Mouse (Mus musculus) intestine, embryonic 15.5 days (tissue): ENCODE measurements around the gene Ppfibp1. TPM values are rescaled to one million over a fixed set of nuclear protein-coding genes. Genes with fewer than 3 reads are reported as not detected.

ENCODE experiments used
- ATAC-seq: fragments of 200-750 bp; cut with Nextera tagmentation; 2 replicates; pipeline ENCODE4 v1.8.0; 2017; ENCODE audit warnings: moderate TSS enrichment, moderate library complexity
- H3K27ac ChIP-seq: fragments of 300-500 bp; sonication (generic); 2 replicates; pipeline ENCODE4 v1.5.1; 2015; ENCODE audit warnings: mild to moderate bottlenecking, inconsistent platforms
- H3K27me3 ChIP-seq: fragments of 300-500 bp; sonication (generic); replicated peaks from 2 replicates; pipeline ENCODE4 v1.6.1; 2015; ENCODE audit warnings: inconsistent platforms
- H3K36me3 ChIP-seq: fragments of 300-500 bp; sonication (generic); 2 replicates; pipeline ENCODE4 v1.6.1; 2015; ENCODE audit warnings: inconsistent platforms
- H3K4me1 ChIP-seq: fragments of 300-500 bp; sonication (generic); replicated peaks from 2 replicates; pipeline ENCODE4 v1.6.1; 2015; ENCODE audit warnings: inconsistent platforms
- H3K4me2 ChIP-seq: fragments of 300-500 bp; sonication (generic); replicated peaks from 2 replicates; pipeline ENCODE4 v1.6.1; 2015; ENCODE audit warnings: mild to moderate bottlenecking, inconsistent platforms
- H3K4me3 ChIP-seq: fragments of 300-500 bp; sonication (generic); replicated peaks from 2 replicates; pipeline ENCODE4 v1.5.1; 2015; ENCODE audit warnings: inconsistent platforms
- H3K9ac ChIP-seq: fragments of 300-500 bp; sonication (generic); 2 replicates; pipeline ENCODE4 v1.6.1; 2015; ENCODE audit warnings: inconsistent platforms
- H3K9me3 ChIP-seq: fragments of 300-500 bp; sonication (generic); 2 replicates; pipeline ENCODE4 v1.6.1; 2016; ENCODE audit warnings: inconsistent platforms
- WGBS: fragments of 180-500 bp; shearing (Covaris S2); methylation state at CpG from one replicate; pipeline ENCODE4 v1.1.7; 2015; 5-methylcytosine and 5-hydroxymethylcytosine counted together
- polyA plus RNA-seq: library from polyadenylated mRNA; unstranded; fragments of >200 nt; fragmentation: Nextera tagmentation; extraction: Ambion mirVana; gene quantifications from 2 replicates; pipeline ENCODE4 v1.2.1, GENCODE M21; 2015

Gene Ppfibp1
- 35.9 and 41.5 TPM in 2 replicates for polyA plus RNA-seq

DNA sequence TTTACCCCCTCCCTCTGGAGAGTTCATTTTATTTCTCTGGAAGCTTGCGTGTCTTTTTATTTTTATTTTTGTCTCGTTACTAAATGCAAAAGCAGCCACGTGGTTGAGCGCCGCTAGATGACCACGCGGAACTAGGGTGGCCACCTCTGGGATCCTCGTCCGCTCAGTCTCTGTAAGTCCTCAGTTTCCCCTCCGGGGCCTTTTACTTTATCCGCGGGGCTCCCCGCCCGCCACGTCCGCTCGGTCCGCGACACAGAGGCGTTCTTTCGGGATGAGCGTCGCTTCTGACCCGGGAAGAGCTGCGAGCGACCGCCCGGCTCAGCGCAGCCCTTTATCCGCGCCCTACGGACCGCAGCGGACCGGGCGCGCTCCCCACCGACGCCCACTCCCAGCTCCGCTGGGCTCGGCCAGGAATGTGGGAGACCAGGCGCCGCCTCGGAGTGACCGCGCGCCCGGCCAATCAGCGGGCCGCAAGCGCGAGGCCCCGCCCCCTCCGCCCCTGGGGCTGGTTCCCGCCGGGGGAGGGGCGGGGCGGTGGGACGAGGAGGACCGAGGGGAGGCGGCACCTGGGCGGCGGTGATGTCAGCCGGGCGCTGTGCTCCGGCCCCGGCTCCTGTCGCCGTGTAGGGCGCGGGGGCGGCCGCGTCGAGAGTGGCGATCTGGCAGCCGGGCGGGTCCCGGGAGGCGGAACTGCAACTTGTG, at the start of gene Ppfibp1:
Gene Ppfibp1 (plus strand): TSS at position 530 of the 702 bp plus-strand sequence.
- WGBS: under 1% methylated on average over 79 of the region's 80 CpGs
- Histone ChIP-seq H3K27me3 (no peaks in the 10 kb centered on the region), H3K9me3 (no peaks in the 10 kb centered on the region), H3K4me1 (peaks cover 12% of the 10 kb centered on the region), H3K4me2 (peak within 1 kb of the TSS; percentile 62), H3K27ac (peak within 1 kb of the TSS; percentile 87), H3K4me3 (peak within 1 kb of the TSS; percentile 89), H3K9ac (peak within 1 kb of the TSS; percentile 94), H3K36me3 (no peaks in the 10 kb centered on the region)
- ATAC-seq: peak; percentile 97

DNA sequence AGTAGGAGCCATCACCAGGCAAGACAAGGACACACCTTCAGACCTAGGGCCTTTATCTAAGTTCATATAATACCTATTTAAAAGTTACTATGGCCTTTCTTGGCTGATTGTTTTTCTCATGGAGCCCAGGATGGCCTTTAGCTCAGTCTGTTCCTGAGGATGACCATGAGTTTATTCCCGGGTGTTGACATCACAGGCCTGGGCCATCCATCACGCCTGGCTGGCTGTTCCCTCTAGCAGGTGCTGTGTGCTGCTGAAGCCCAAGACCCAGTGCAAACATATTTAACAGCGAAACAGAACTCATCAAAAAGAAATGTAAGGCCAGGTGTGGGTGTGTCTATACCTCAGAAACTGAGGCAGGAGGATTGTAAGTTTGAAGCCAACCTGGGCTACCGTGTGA, 49.4 kb upstream of the Ppfibp1 start:
- H3K4me3 ChIP-seq: no peak overlapping the region
- H3K4me2 ChIP-seq: no peak overlapping the region
- 0 out of 2 replicates have a peak, but pooled peaks cover 5% of the 10 kb centered on the region for H3K4me1 ChIP-seq
- WGBS: 84% methylated on average over 4 of the region's 4 CpGs
- no peaks in the 10 kb centered on the region for H3K9me3 ChIP-seq
- no peak overlapping the region for H3K9ac ChIP-seq
- H3K27ac ChIP-seq: no peak overlapping the region
- no peaks in the 10 kb centered on the region for H3K36me3 ChIP-seq
- ATAC-seq: no peak
- no peaks in the 10 kb centered on the region for H3K27me3 ChIP-seq

DNA sequence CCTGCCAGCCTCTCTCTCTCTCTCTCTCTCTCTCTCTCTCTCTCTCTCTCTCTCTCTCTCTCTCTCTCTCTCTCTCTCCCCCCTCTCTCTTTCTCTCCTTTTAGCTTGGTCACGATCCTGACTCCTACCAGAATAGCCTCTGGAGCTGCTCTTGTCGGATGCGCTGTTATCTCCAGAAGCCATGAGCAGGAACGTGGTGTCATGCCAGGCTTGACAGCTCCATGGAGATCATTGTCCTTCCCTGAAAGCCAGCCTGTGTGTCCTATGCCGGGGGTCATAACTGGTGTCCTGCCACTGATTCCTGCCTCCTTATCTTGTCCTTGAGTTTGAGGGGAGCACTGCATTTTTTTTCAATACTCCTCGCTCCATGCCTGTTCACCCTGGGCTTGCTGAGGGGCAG, 43.4 kb upstream of the Ppfibp1 start:
- no peak for ATAC-seq
- no peaks in the 10 kb centered on the region for H3K9me3 ChIP-seq
- no peak overlapping the region for H3K4me2 ChIP-seq
- H3K4me1 ChIP-seq: no peaks in the 10 kb centered on the region
- no peaks in the 10 kb centered on the region for H3K27me3 ChIP-seq
- no peaks in the 10 kb centered on the region for H3K36me3 ChIP-seq
- no peak overlapping the region for H3K9ac ChIP-seq
- H3K4me3 ChIP-seq: no peak overlapping the region
- H3K27ac ChIP-seq: no peak overlapping the region
- 82% methylated on average over 6 of the region's 6 CpGs for WGBS

DNA sequence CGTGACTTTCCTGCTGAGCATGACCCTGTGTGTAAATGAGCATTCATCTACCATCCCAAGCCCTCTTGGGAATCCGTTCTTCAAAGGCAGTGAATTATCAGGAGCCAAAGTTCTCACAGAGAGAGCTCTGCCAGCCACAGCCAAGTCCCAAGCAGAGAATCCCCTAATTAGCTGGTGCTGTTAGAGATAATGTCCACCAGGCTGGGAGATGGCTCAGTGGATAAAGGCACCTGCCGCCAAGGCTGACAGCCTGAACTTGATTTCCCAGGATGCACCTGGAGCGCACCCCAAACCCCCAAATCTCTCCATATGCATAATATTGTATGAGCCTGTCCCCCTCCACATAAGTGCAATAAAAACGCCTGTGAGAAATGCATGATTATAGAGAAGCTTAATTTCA, 42.9 kb upstream of the Ppfibp1 start:
- Histone ChIP-seq H3K27me3 (no peaks in the 10 kb centered on the region), H3K4me3 (no peak overlapping the region), H3K4me2 (no peak overlapping the region), H3K36me3 (no peaks in the 10 kb centered on the region), H3K27ac (no peak overlapping the region), H3K9me3 (no peaks in the 10 kb centered on the region), H3K4me1 (no peaks in the 10 kb centered on the region), H3K9ac (no peak overlapping the region)
- 87% methylated on average over 5 of the region's 5 CpGs for WGBS
- ATAC-seq: no peak

DNA sequence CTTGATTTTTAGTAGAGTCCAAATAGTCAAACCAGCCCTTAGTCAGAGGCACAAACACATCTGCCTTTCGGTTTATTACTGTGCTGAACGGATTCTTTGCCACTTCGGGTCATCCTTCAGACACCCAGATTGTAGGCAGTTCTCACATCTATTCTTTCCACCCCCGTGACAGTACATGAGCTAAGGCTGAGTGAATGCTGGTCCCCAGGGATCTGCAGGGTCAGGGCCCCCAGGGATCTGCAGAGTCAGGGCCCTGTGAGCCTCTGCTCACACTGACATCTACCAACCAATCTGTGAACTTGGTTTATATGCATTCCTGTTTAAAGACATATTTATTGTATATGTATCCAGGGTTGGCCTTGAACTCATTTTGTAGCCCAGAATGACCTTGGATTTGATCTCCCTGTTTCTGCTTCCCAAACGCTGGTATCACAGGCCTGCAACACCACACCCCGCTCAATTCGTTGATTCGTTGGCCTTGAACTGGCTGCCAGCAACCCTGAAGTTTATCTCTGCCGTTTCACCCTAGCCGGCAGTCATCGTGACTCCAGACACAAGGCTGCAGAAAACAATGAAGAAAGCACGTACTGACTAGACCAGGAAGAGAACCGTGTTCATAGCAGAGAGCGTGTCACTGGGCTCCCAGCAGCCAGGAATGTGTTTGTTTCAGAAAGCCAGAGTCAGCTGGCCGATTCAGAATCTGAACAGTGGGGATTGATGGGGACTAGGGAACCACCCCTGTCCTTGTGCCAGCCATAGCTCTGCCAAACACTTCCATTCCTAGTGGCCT, 42.1 kb upstream of the Ppfibp1 start:
- WGBS: 63% methylated on average over 15 of the region's 15 CpGs
- Histone ChIP-seq H3K27me3 (no peaks in the 10 kb centered on the region), H3K36me3 (no peaks in the 10 kb centered on the region), H3K9me3 (no peaks in the 10 kb centered on the region), H3K27ac (no peak overlapping the region), H3K4me3 (no peak overlapping the region), H3K4me2 (no peak overlapping the region), H3K9ac (no peak overlapping the region), H3K4me1 (no peaks in the 10 kb centered on the region)
- ATAC-seq: peak; percentile 62

DNA sequence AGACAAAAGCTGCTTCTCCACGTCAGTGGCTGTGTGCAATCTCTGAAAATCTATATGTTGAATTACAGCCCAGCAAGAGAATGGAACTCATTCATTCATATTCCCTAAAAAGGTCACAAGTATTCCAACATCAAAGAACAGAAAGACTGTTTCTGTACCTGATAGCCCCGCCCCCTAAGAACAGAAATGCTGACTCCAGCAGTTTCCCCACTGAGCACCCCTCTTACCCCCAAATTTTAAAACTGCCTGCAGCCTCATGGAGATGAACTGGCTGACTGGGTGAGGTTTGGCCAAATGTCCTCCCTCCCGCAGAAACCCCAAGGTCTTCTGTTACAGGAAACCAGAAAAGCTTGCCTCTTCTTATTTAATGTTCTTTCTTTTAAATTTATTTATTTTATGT, 40.9 kb upstream of the Ppfibp1 start:
- no peaks in the 10 kb centered on the region for H3K36me3 ChIP-seq
- no peak overlapping the region for H3K27ac ChIP-seq
- no peak overlapping the region for H3K9ac ChIP-seq
- 79% methylated on average over 3 of the region's 3 CpGs for WGBS
- ATAC-seq: no peak
- no peaks in the 10 kb centered on the region for H3K4me1 ChIP-seq
- H3K27me3 ChIP-seq: no peaks in the 10 kb centered on the region
- no peak overlapping the region for H3K4me3 ChIP-seq
- H3K4me2 ChIP-seq: no peak overlapping the region
- H3K9me3 ChIP-seq: no peaks in the 10 kb centered on the region

DNA sequence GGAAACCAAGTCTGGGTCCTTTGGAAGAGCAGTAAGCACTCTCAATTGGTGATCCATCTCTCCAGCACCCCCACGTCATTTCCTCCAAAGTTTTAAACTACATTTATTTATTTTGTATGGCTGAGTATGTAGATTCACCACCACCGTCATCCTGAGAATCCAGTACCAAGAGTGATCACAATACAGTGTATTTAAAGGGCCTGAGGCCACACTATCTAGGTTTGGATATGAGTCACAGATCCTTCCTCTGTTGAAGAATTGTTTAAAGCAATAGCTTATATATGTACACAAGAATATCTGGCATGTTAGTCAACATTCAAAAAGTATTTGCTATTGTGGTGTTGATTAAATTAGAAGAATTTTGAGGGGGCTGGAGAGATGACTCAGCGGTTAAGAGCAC, 40.0 kb upstream of the Ppfibp1 start:
- no peak for ATAC-seq
- Histone ChIP-seq H3K9me3 (no peaks in the 10 kb centered on the region), H3K27ac (no peak overlapping the region), H3K36me3 (no peaks in the 10 kb centered on the region), H3K4me2 (no peak overlapping the region), H3K9ac (no peak overlapping the region), H3K27me3 (no peaks in the 10 kb centered on the region), H3K4me1 (no peaks in the 10 kb centered on the region), H3K4me3 (no peak overlapping the region)
- 81% methylated on average over 3 of the region's 3 CpGs for WGBS

DNA sequence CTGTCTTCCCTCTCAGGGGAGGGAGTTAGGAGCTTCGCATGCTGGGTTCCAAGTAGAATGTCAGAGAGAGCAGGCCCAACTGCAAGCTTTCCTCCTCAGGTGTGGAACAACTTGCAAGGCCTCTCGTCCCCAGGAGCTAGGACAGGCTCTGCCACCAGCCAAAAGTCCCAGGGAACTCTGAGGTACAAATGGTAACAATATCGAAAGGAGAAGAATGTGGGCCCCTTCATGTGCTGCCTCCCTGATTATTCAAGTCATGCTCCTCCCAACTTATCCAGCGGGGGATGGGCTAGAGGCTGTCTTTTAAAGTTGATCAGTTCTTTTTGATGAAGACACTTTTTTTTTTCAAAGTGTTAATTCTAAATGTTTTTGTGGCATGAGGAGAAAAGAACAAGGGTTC, 38.2 kb upstream of the Ppfibp1 start, which contains the start of gene Smco2:
Gene Smco2 (plus strand): TSS at position 55 of the 400 bp plus-strand sequence.
- no peak within 1 kb of the TSS for H3K27ac ChIP-seq
- H3K4me3 ChIP-seq: no peak within 1 kb of the TSS
- H3K36me3 ChIP-seq: no peaks in the 10 kb centered on the region
- no peaks in the 10 kb centered on the region for H3K9me3 ChIP-seq
- no peaks in the 10 kb centered on the region for H3K4me1 ChIP-seq
- no peak for ATAC-seq
- H3K4me2 ChIP-seq: no peak within 1 kb of the TSS
- H3K27me3 ChIP-seq: no peaks in the 10 kb centered on the region
- H3K9ac ChIP-seq: no peak within 1 kb of the TSS
- WGBS: 81% methylated on average over 4 of the region's 4 CpGs

DNA sequence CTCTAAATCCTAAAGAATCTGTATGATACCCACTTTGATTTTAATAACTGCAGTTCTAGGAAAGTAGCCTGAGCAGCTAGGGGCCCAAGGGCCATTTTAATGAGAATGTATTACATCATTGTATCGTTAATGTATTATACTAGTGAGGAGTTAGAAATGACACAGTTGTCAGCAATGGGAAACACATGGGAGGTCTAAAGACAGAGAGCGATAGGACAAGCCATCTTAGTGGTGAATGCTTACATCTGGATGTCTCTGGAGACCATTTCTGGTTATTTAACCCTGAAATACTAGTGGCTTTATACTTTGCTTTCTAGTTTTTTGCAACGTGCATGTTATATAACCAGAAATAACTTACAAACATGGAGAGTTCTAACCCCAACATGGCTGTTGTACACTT, 36.4 kb upstream of the Ppfibp1 start:
- H3K4me3 ChIP-seq: no peak overlapping the region
- no peaks in the 10 kb centered on the region for H3K27me3 ChIP-seq
- WGBS: 73% methylated on average over 3 of the region's 3 CpGs
- no peak for ATAC-seq
- H3K4me2 ChIP-seq: no peak overlapping the region
- H3K27ac ChIP-seq: no peak overlapping the region
- H3K36me3 ChIP-seq: no peaks in the 10 kb centered on the region
- H3K9me3 ChIP-seq: no peaks in the 10 kb centered on the region
- H3K4me1 ChIP-seq: no peaks in the 10 kb centered on the region
- no peak overlapping the region for H3K9ac ChIP-seq

DNA sequence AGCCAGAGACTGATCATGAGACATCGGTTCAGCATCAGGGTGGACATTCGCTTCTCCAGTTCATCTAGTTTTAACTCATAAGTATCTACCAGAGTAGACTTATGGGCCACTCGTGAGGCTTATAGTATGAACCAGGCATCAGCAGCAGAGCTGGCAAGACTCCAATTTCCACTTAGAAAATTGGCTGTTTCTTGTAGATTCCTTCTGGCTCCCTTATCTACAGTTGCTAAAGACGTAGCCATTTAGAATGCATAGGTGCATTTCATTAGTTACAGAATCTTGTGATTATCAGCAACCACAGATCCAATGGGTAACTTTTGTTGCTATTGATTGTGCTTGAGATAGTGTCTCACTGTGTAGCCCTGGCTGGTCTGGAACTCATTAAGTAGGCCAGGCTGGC, 35.5 kb upstream of the Ppfibp1 start:
- ATAC-seq: no peak
- H3K9me3 ChIP-seq: no peaks in the 10 kb centered on the region
- H3K27ac ChIP-seq: no peak overlapping the region
- H3K4me3 ChIP-seq: no peak overlapping the region
- no peaks in the 10 kb centered on the region for H3K27me3 ChIP-seq
- no peaks in the 10 kb centered on the region for H3K4me1 ChIP-seq
- no peak overlapping the region for H3K9ac ChIP-seq
- no peaks in the 10 kb centered on the region for H3K36me3 ChIP-seq
- 61% methylated on average over 4 of the region's 4 CpGs for WGBS
- no peak overlapping the region for H3K4me2 ChIP-seq

DNA sequence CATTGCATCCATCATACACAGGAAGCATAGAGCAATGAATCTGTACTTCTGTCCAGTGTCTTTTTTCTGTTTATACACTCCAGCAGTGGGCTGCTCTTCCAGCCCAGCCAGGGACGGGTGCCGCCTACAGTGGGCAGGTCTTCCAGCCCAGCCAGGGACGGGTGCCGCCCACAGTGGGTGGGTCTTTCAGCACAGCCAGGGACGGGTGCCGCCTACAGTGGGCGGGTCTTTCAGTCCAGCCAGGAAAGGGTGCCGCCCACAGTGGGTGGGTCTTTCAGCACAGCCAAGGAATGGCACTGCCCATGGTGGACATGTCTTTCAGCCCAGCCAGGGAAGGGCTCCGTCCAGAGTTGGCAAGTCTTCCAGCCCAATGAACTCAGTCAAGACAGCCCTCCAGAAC, 33.1 kb upstream of the Ppfibp1 start:
- H3K27ac ChIP-seq: no peak overlapping the region
- H3K4me2 ChIP-seq: no peak overlapping the region
- no peak overlapping the region for H3K4me3 ChIP-seq
- WGBS: 93% methylated on average over 9 of the region's 9 CpGs
- peak; percentile 55; the same call in 1 of the 2 replicates for ATAC-seq
- no peaks in the 10 kb centered on the region for H3K36me3 ChIP-seq
- no peaks in the 10 kb centered on the region for H3K4me1 ChIP-seq
- H3K9ac ChIP-seq: no peak overlapping the region
- H3K9me3 ChIP-seq: no peaks in the 10 kb centered on the region
- H3K27me3 ChIP-seq: no peaks in the 10 kb centered on the region

DNA sequence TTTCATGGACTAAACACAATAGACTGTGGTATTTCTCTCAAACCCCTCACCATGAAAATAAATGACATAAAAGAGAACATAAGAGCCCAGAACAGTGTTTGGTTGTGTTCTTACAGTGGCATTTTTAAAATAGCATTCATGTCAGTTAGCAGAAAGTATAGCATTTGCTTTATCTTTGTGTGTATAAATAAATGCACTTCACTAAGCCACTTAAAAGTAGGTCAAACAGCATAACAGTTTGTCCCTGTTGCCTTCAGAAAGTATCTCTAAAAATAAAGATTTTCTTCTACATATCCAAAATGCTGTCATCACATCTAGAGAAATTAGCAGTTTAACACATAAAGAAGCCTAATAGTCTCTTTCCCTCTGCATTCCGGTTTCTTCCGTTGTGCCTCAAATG, 30.9 kb upstream of the Ppfibp1 start:
- H3K4me2 ChIP-seq: no peak overlapping the region
- H3K27ac ChIP-seq: no peak overlapping the region
- no peak overlapping the region for H3K4me3 ChIP-seq
- no peaks in the 10 kb centered on the region for H3K9me3 ChIP-seq
- no peak for ATAC-seq
- WGBS: 82% methylated on average over 2 of the region's 2 CpGs
- H3K36me3 ChIP-seq: no peaks in the 10 kb centered on the region
- H3K4me1 ChIP-seq: no peaks in the 10 kb centered on the region
- H3K27me3 ChIP-seq: no peaks in the 10 kb centered on the region
- H3K9ac ChIP-seq: no peak overlapping the region

DNA sequence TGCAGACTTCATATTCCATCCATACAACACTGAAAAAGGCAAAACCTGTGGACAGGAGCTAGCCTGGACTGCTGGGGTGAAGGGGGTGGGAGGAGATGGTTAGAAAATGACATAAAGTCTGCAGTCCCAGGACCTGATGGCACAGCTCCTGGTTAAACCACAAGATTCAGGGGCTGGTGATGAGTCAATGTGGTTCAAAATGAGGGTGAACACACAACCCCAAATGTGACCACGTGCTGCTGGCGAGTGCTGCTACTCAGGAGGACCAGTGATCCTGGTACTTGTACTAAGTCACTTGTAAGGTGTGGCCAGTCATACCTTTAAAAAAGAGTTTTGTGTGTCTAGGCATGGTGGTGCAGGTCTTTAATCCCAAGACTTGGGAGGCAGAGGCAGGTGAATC, 25.1 kb upstream of the Ppfibp1 start:
- no peak for ATAC-seq
- Histone ChIP-seq H3K9ac (no peak overlapping the region), H3K27me3 (no peaks in the 10 kb centered on the region), H3K27ac (no peak overlapping the region), H3K36me3 (no peaks in the 10 kb centered on the region), H3K4me3 (no peak overlapping the region), H3K9me3 (no peaks in the 10 kb centered on the region), H3K4me1 (no peaks in the 10 kb centered on the region), H3K4me2 (no peak overlapping the region)
- 94% methylated on average over 2 of the region's 2 CpGs for WGBS
